Mouse (Mus musculus): ENCODE measurements around the gene Chn1.
A peak's percentile ranks its signal among the peaks of the same experiment; 100 is the strongest.

GRCm38 (mm10) chr2:73721821-73722220 is 53.3 kb downstream of the Chn1 start:
- TF ChIP-seq CTCF (IDR thresholded peaks at IDR 0.05; ENCODE audit: control insufficient read depth, insufficient read depth, insufficient read length), result no peak
- TF ChIP-seq MYOD1 (IDR thresholded peaks at IDR 0.05; ENCODE audit: control insufficient read depth, insufficient read length, low read depth), result peak; percentile 46
- TF ChIP-seq MAX (IDR thresholded peaks at IDR 0.05), result no peak
- no peak for TF ChIP-seq CEBPB (IDR thresholded peaks at IDR 0.05; ENCODE audit: low read depth)
- TF ChIP-seq USF1 (IDR thresholded peaks at IDR 0.05; ENCODE audit: low read depth), result no peak
- no peak for TF ChIP-seq MYOG (IDR thresholded peaks at IDR 0.05; ENCODE audit: control insufficient read depth, extremely low read depth, insufficient read length)
